Mouse (Mus musculus) midbrain, embryonic 14.5 days (tissue): ENCODE results near the gene Kcnq1. TPM values are rescaled to one million over a fixed set of nuclear protein-coding genes. Genes with fewer than 3 reads are reported as not detected.

Source experiments
- ATAC-seq: fragments of 200-750 bp; cut with Nextera tagmentation; 2 replicates; pipeline ENCODE4 v1.8.0; 2017; ENCODE audit warnings: moderate number of reproducible peaks, moderate library complexity; ENCODE audit not compliant: low FRiP score, low TSS enrichment
- DNase-seq: peaks from one replicate; pipeline ENCODE4 v3.0.0-alpha.2; 2015
- H3K27ac ChIP-seq: fragments of 300-500 bp; sonication (generic); replicated peaks from 2 replicates; pipeline ENCODE4 v1.5.1; 2014; ENCODE audit warnings: mild to moderate bottlenecking, low read depth, low read length, moderate library complexity
- H3K27me3 ChIP-seq: fragments of 300-500 bp; sonication (generic); 2 replicates; pipeline ENCODE4 v1.6.1; 2014; ENCODE audit warnings: low read length, control low read depth, mixed read lengths; ENCODE audit not compliant: control insufficient read depth, insufficient read depth
- H3K36me3 ChIP-seq: fragments of 300-500 bp; sonication (generic); 2 replicates; pipeline ENCODE4 v1.6.1; 2014; ENCODE audit warnings: low read length, control low read depth; ENCODE audit not compliant: control insufficient read depth, insufficient read depth
- H3K4me1 ChIP-seq: fragments of 300-500 bp; sonication (generic); 2 replicates; pipeline ENCODE4 v1.6.1; 2014; ENCODE audit warnings: mild to moderate bottlenecking, antibody characterized with exemption, low read length, control low read depth; ENCODE audit not compliant: control insufficient read depth, insufficient read depth
- H3K4me2 ChIP-seq: fragments of 300-500 bp; sonication (generic); 2 replicates; pipeline ENCODE4 v1.6.1; 2014; ENCODE audit warnings: mild to moderate bottlenecking, low read length, moderate library complexity
- H3K4me3 ChIP-seq: fragments of 300-500 bp; sonication (generic); replicated peaks from 2 replicates; pipeline ENCODE4 v1.5.1; 2014; ENCODE audit warnings: low read depth, low read length
- H3K9ac ChIP-seq: fragments of 300-500 bp; sonication (generic); replicated peaks from 2 replicates; pipeline ENCODE4 v1.6.1; 2014; ENCODE audit warnings: mild to moderate bottlenecking, low read length, moderate library complexity
- H3K9me3 ChIP-seq: fragments of 300-500 bp; sonication (generic); 2 replicates; pipeline ENCODE4 v1.6.1; 2016; ENCODE audit warnings: low read length, control low read depth, mixed read lengths; ENCODE audit not compliant: control insufficient read depth
- WGBS: fragments of 180-500 bp; shearing (Covaris S2); extraction: QIAGEN DNeasy Blood & Tissue Kit; methylation state at CpG from one replicate; pipeline ENCODE4 v1.1.7; 2014; 5-methylcytosine and 5-hydroxymethylcytosine counted together
- polyA plus RNA-seq: library from polyadenylated mRNA; unstranded; fragments of >200 nt; fragmentation: Nextera tagmentation; extraction: Ambion mirVana; gene quantifications from 2 replicates; pipeline ENCODE4 v1.2.1, GENCODE M21; 2014

The Kcnq1 gene
- polyA plus RNA-seq, 1 experiment from 2014 or later: 1.2 TPM

GRCm38 (mm10) chr7:143210796-143211195, 104.6 kb downstream of the Kcnq1 start:
- DNase-seq (no peak), ATAC-seq (no peak)
- Histone ChIP-seq H3K4me2 (no peak overlapping the region), H3K27me3 (no peaks in the 10 kb centered on the region), H3K27ac (no peak overlapping the region), H3K36me3 (no peaks in the 10 kb centered on the region), H3K4me3 (no peak overlapping the region), H3K4me1 (no peaks in the 10 kb centered on the region), H3K9ac (no peak overlapping the region), H3K9me3 (no peaks in the 10 kb centered on the region)
- WGBS: 80% methylated on average over 4 of the region's 4 CpGs

- Histone ChIP-seq H3K27me3 (no peaks in the 10 kb centered on the region), H3K4me3 (no peak overlapping the region), H3K9ac (no peak overlapping the region), H3K4me1 (no peaks in the 10 kb centered on the region), H3K4me2 (no peak overlapping the region), H3K36me3 (no peaks in the 10 kb centered on the region), H3K9me3 (peaks cover 29% of the 10 kb centered on the region), H3K27ac (no peak overlapping the region)
- no peak for ATAC-seq
- no peak for DNase-seq
- 94% methylated on average over 2 of the region's 2 CpGs for WGBS
These were observed 145.0 kb downstream of the Kcnq1 start for GRCm38 (mm10) chr7:143251206-143251605.

DNA sequence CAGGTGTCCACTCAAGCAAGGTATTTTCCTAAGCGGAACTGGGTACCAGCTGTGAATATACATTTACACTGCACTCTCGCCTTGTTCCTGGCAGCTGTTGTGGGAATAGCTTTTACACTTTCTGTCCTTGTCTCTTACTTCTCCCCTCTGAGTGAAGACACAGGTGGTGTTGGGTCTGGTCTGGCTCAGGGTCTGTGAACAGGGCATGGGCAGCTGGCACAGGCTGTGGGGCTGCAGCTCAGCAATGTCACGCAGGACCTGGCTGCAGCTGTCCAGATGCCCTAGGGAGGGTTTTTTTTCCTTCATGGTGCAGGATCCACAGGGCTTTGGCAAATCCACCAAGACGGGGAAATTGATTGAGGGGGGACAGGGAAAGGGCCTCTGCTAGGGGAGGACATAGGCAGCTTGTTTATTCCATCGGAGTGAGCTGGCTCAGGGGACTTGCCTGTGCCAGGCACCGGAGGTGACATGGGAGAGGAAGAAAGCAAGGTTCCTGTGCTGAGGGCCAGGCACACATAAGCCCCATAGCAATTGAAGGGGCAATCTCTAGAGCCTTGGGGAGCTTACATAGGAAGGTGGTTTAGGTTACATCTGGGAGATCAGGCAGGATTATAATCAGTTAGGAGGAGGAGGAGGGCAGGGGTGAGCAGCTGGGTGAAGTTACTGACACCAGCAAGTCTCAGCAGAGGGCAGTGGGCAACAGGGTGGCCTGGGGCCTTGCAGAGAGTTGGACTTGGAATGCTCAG, 147.1 kb downstream of the Kcnq1 start:
- H3K9ac ChIP-seq: no peak overlapping the region
- H3K27me3 ChIP-seq: no peaks in the 10 kb centered on the region
- H3K27ac ChIP-seq: no peak overlapping the region
- no peak for DNase-seq
- H3K9me3 ChIP-seq: peaks cover 29% of the 10 kb centered on the region
- ATAC-seq: no peak
- no peaks in the 10 kb centered on the region for H3K4me1 ChIP-seq
- no peak overlapping the region for H3K4me2 ChIP-seq
- no peak overlapping the region for H3K4me3 ChIP-seq
- H3K36me3 ChIP-seq: no peaks in the 10 kb centered on the region
- 76% methylated on average over 6 of the region's 6 CpGs for WGBS

GRCm38 (mm10) chr7:143254901-143255300, 148.7 kb downstream of the Kcnq1 start:
- DNase-seq (no peak), ATAC-seq (no peak)
- Histone ChIP-seq H3K27me3 (no peaks in the 10 kb centered on the region), H3K4me1 (no peaks in the 10 kb centered on the region), H3K36me3 (no peaks in the 10 kb centered on the region), H3K27ac (no peak overlapping the region), H3K4me2 (no peak overlapping the region), H3K9me3 (peaks cover 23% of the 10 kb centered on the region), H3K9ac (no peak overlapping the region), H3K4me3 (no peak overlapping the region)
- WGBS: 95% methylated on average over 2 of the region's 2 CpGs

DNA sequence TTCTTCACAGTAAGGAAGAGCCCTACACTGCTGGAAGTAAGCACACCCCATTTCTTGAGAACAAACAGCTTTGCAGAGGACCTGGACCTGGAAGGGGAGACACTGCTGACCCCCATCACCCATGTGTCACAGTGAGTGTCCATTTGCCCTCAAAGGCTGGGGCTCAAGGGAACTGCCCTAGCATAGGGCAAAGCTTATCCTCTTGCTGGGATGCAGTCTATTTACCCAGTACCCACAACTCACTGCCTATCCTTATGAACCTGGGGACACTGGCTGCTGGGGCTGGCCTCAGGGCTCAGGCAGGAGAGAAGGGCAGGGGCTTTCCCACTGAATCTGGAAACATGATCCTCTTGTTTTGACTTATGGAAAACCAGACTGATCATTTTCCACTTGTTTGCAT, 155.1 kb downstream of the Kcnq1 start:
- Histone ChIP-seq H3K9me3 (no peaks in the 10 kb centered on the region), H3K27ac (no peak overlapping the region), H3K36me3 (no peaks in the 10 kb centered on the region), H3K4me3 (no peak overlapping the region), H3K27me3 (no peaks in the 10 kb centered on the region), H3K4me2 (no peak overlapping the region), H3K9ac (no peak overlapping the region), H3K4me1 (no peaks in the 10 kb centered on the region)
- no peak for ATAC-seq
- no peak for DNase-seq

GRCm38 (mm10) chr7:143263557-143263956, 157.4 kb downstream of the Kcnq1 start:
- no peak overlapping the region for H3K4me2 ChIP-seq
- no peak overlapping the region for H3K27ac ChIP-seq
- H3K9me3 ChIP-seq: no peaks in the 10 kb centered on the region
- WGBS: 84% methylated on average over 3 of the region's 3 CpGs
- no peak overlapping the region for H3K4me3 ChIP-seq
- DNase-seq (no peak), ATAC-seq (no peak)
- H3K9ac ChIP-seq: no peak overlapping the region
- no peaks in the 10 kb centered on the region for H3K27me3 ChIP-seq
- H3K4me1 ChIP-seq: no peaks in the 10 kb centered on the region
- no peaks in the 10 kb centered on the region for H3K36me3 ChIP-seq

GRCm38 (mm10) chr7:143263966-143264365, 157.8 kb downstream of the Kcnq1 start:
- no peaks in the 10 kb centered on the region for H3K9me3 ChIP-seq
- H3K4me2 ChIP-seq: no peak overlapping the region
- WGBS: 85% methylated on average over 4 of the region's 4 CpGs
- no peak for DNase-seq
- no peak overlapping the region for H3K9ac ChIP-seq
- no peak for ATAC-seq
- H3K4me1 ChIP-seq: no peaks in the 10 kb centered on the region
- H3K27ac ChIP-seq: no peak overlapping the region
- H3K36me3 ChIP-seq: no peaks in the 10 kb centered on the region
- no peak overlapping the region for H3K4me3 ChIP-seq
- no peaks in the 10 kb centered on the region for H3K27me3 ChIP-seq

GRCm38 (mm10) chr7:143265386-143265785, 159.2 kb downstream of the Kcnq1 start:
- H3K4me3 ChIP-seq: no peak overlapping the region
- no peaks in the 10 kb centered on the region for H3K27me3 ChIP-seq
- no peak overlapping the region for H3K9ac ChIP-seq
- no peaks in the 10 kb centered on the region for H3K9me3 ChIP-seq
- WGBS: 92% methylated on average over 11 of the region's 11 CpGs
- no peak overlapping the region for H3K4me2 ChIP-seq
- no peak overlapping the region for H3K27ac ChIP-seq
- ATAC-seq: no peak
- no peaks in the 10 kb centered on the region for H3K4me1 ChIP-seq
- no peaks in the 10 kb centered on the region for H3K36me3 ChIP-seq
- DNase-seq: no peak

GRCm38 (mm10) chr7:143265829-143266438, 159.8 kb downstream of the Kcnq1 start:
- H3K27ac ChIP-seq: no peak overlapping the region
- H3K9ac ChIP-seq: no peak overlapping the region
- 60% methylated on average over 8 of the region's 8 CpGs for WGBS
- ATAC-seq: no peak
- no peaks in the 10 kb centered on the region for H3K9me3 ChIP-seq
- no peaks in the 10 kb centered on the region for H3K36me3 ChIP-seq
- no peak overlapping the region for H3K4me3 ChIP-seq
- no peak overlapping the region for H3K4me2 ChIP-seq
- H3K4me1 ChIP-seq: no peaks in the 10 kb centered on the region
- DNase-seq: no peak
- no peaks in the 10 kb centered on the region for H3K27me3 ChIP-seq
